Mouse (Mus musculus) kidney, postnatal 25 days (tissue): ENCODE measurements at regions not wholly inside any gene's neighbourhood (a gene's known extent, or its start where the extent isn't known, plus 50 kb on each side); places are given as distances from the start of the nearest gene placed in this dataset.

Source experiments
- DNase-seq, 2 experiments: peaks; one replicate each; pipeline ENCODE4 v3.0.0; 2021; ENCODE audit warnings: mixed read lengths in 2 of 2

DNA sequence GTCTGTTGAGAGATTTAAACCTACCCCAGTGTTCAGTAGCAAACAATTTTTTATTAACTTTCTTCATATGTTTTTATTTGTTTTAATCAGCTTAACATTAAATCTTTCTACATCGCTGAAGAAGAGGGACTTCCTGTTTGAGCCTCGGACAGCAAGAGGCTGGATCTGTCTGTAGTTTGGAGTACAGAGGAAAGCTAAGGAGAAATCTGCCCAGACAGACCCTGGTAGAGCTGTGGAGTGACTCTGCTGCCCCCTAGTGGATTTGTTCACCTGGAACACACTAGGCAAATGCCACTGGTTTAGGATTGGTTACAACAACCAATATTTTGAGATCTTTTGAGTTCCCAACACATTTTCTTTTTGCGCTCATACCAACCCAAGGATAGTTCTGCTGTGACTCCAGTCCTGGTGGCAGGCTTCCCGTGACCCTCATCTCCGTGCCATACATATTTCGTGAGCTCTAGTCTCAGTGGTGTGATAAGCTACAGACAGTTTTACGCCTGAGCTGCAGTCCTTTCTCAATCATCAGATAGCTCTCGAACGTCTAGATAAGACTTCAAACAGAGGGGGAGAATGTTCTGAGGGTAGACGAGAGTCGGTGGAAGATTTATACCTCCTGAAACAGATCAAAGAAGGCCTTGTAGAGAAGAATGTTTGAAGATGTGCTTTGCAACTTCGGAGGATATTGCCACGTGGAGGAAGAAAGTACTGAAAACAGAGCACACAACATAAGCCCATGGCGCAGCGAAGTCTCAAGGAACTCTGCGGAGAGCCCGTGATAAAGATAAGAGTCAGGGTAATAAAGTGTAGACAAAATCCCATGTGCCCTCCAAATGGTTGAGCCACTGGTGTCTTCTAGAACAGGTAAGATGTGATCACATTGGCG, 119.0 kb upstream of the Nabp1 start:
- peak; percentile 82 to 93 for DNase-seq

- no peak for DNase-seq
These were observed 116.4 kb upstream of the Nabp1 start for GRCm38 (mm10) chr1:51594666-51595065.

GRCm38 (mm10) chr1:51593621-51594441, 115.6 kb upstream of the Nabp1 start:
- DNase-seq = no peak

DNA sequence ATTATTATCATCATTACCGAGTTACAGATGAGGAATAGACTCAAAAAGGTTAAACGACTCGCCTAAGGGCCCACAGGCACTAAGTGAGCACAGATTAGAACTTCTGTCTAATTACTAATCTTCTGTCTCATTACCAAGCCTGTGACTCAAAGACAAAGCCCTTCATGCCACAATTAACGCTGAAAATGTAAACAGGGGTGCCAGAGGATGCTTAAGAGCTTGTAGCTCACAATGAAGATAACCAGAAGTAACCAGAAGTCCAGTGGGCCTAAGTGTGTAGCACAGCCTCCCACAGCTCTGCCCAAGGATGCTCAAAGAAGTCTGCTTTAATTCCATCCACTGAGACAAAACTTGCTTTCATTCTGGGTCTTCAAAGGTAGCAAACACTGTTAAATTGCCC, 113.7 kb upstream of the Nabp1 start:
- DNase-seq = no peak

DNA sequence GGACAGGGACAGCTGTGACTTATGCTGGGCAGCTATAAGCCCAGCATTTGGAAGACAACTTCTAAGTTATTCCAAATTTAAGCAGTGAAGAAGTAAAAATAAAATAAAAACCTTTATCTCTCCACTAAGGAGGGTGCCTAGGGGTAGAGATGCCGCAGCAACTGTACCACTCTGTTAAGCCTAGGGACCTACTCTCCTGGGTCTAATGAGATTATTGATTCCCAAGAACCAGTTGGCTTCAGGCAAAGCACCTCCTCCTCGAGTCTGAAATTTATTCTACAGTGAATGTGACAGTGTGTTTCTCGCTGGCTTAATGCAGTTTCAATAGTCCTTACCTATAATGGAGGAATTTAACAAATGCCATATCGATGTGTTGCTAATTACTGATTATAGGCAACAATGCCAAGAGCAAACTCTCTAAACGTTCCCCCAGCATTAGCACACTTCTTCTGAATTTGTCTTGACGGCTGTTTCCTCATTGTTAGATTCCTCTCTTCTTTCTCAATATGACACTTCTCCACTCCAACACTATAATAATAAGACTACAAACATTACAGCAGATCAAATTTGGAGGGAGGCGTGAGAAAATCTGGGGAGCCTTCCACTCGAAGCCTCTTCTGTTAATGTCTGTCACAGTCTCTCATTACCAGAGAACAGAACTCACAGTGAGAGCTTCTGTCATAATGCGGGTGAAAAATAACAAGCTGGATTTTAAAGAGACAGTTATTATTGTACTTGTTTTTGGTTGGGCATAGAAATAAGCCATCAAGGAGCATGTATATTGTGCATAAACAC, 112.6 kb upstream of the Nabp1 start:
- no peak for DNase-seq

- no peak for DNase-seq
These were observed 106.8 kb upstream of the Nabp1 start for GRCm38 (mm10) chr1:51584925-51585424.

DNA sequence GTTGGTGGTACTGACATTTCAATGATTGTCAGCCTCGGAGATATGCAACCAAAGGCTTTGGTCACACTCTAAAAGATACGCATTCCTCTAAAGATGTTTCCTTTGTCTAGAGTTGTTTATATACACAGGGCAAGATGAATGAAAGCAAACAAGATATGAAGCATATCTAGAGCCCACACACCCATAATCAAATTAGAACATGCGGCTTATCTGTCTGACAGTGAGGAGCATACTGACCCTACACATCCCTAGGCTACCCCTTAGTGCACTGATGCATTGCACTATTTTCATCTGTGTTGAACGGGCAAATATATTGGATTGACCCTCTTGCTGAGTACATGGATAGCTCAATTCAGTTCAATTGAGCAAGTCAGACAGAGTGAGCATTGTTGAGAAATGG, 105.6 kb upstream of the Nabp1 start:
- DNase-seq = no peak

DNA sequence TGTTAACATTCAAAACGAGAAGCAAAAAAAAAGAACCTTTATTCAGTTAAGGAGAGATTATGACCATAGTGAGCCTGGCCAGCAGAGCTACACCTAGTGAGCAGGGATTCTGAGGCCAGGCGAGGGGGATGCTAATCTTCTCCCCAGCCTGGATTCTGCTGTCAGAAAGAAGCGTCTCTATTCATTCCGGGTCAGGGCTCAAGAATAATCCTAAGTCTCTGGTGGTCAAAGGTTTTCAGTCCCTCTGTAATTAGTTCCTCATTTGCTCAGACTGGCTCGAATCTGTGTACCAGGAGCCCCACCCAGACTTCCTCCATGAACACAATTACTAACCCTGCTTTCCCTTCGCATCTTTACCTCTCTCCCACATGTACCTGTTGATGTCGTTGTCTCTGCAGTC, 101.8 kb upstream of the Nabp1 start:
- DNase-seq = no peak

DNA sequence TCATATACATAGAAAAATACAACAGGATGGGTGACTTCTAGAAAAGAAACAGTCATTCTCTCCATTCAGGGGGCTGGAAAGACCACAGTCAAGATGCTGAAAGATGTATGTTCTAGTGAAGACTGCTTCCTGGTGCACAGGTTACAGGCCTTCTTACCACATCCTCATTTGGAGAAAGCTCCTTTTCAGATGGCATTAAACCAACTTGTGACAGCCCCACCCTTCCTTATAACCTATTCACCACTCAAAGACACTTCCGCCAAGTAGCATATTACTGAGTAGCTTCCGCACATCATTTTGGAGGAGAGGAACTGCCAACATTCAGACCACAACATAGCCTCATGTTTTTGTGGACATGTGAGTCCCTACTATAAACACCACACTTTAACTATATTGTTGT, 99.5 kb upstream of the Nabp1 start:
- no peak for DNase-seq

DNA sequence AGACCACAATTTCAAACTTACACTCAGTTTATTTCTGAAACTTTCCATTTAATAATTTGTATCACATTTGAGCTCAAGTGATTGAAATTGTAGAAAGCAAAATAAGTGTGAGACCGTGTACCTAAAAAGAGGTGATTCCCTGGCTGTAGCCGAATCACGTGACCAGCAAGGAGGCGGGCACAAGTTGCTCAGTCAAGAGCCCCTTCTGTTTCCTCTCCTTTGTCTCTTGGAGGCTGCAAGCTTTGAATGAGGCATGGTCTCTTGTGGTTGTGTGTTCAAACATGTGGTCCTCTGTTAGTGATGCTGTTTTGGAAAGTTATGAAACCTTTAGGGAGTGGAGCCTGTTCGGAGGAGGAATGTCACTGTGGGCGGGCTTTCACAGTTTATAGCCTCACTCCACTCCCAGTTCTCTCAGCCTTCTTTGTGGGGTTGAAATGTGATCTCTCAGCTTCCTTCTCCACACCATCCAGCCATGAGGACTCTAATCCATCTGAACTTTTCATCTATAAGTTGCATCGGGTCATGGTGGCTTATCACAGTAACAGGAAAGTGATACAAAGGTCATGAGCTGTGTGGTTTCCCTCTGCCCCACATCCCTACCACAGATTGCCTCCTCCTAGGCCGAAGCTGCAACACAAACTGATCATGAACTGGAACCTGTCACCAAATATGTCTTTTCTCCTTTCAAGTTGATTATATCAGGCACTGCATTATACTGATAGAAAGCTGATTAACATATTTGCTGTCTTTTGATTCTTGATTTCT, 94.3 kb upstream of the Nabp1 start:
- no peak for DNase-seq

GRCm38 (mm10) chr1:51569625-51570024, 91.4 kb upstream of the Nabp1 start:
- no peak for DNase-seq

DNA sequence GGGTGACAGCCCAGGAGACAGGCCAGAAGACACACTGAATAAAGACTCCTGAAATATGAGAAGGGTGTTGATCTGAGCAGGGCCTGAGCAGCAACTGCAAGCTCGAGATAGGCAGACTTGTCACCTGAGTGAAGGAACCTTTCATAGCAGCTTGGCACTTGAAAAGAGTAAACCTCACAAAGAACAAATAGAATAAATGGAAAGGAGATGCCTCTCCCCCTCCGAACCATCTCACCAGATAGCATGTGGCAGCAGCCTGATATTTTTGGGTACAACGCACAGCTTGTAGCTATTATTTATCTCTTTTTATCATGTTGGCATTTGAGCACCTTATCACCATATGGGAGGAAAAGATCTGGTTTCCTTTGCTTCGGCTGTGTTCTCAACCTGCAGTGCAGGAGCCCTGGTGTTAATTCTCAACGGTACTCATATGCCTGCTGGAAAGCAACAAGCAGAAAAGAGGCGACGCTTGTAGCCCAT, 88.0 kb upstream of the Nabp1 start:
- DNase-seq = no peak

DNA sequence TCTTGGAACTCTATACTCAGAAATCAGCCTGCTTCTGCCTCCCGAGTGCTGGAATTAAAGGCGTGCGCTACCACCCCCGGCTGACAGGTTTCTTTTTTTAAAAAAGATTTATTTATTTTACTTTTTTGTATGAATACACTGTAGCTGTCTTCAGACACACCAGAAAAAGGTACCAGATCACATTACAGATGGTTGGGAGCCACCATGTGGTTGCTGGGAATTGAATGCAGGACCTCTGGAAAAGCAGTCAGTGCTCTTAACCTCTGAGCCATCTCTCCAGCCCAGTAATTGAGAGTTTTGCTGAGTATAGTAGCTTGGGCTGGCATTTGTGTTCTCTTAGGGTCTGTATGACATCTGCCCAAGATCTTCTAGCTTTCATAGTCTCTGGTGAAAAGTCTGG, 78.4 kb upstream of the Nabp1 start:
- DNase-seq = peak in 1 of 2 experiments; percentile 14

- DNase-seq = no peak
These were observed 75.5 kb upstream of the Nabp1 start for GRCm38 (mm10) chr1:51553738-51554137.

DNA sequence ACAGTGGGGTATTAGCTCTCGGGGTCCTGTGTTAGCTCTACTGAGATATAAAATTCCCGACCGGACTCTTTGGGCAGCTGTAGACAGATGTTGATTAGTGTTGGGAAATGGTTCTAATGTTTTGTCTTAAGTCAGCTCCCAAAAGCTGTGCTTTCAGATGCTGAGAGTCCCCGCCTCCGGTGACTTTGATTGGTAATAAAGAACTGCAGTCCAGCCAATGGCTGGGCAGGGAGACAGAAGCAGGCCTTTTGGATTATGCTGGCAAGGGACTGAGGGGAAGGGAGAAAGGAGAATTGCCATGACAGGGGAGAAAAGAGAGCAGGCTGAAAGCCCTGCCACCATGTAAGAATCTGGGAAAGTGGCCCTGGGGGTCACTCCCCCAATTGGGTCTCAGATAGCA, 73.4 kb upstream of the Nabp1 start:
- no peak for DNase-seq

- no peak for DNase-seq
These were observed 64.6 kb upstream of the Nabp1 start for GRCm38 (mm10) chr1:51542801-51543200.

GRCm38 (mm10) chr1:51539634-51540033, 61.4 kb upstream of the Nabp1 start:
- no peak for DNase-seq

- no peak for DNase-seq
These were observed 60.6 kb upstream of the Nabp1 start for GRCm38 (mm10) chr1:51538836-51539235.

DNA sequence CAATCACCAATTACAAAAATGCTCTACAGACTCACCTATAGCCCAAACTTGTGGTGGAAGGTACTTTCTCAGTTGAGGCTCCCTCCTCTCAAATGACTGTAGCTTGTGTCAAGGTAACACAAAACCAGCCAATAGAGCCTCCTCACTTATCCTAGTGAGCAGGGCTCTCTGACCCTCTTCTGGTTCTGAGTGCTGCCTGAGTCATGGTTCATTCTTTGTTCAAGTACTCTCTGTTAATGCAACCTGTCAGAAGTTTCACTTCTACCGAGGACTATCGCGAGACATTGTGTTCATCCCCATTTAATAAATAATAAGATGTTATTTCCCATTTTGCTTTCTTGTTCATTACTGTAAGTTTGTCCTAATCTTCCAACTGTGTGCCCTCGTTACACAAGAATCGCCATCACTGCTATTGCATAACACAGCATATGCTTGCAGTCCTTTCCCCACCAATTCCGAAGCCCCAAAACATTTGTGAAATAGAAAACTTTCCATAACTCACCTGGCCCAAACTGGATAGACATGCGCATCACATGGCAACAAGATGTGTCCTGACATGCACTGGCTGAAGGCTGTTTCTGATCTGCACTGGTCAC, 59.6 kb upstream of the Nabp1 start:
- DNase-seq = no peak

- DNase-seq = no peak
These were observed 57.9 kb upstream of the Nabp1 start for GRCm38 (mm10) chr1:51536076-51536475.

- no peak for DNase-seq
These were observed 57.2 kb upstream of the Nabp1 start for GRCm38 (mm10) chr1:51535414-51535813.

DNA sequence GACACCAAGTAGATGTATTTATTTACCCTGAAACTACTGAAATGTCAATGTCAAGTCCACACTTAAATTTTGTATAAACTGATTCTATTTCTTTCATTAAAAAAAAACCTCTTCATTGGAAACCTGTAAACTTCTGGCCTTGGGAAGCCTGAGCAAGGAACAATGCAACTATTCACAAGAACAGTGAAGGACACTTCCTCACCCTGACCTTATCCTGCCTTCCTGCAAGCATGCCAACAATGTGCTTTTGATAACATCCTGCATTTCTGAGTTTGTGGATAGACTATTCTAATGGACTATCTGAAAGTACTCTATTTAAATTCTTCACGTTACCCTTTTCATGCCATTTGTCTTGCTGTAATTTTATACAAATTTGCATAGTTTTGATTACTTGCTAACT, 53.1 kb upstream of the Nabp1 start:
- no peak for DNase-seq
